Mouse (Mus musculus): ENCODE data around the gene Mucl3. TPM values are rescaled to one million over a fixed set of nuclear protein-coding genes. Genes with fewer than 3 reads are reported as not detected.

Gene Mucl3
- polyA plus RNA-seq, 1 experiment from 2014 or later = 0.29 TPM

DNA sequence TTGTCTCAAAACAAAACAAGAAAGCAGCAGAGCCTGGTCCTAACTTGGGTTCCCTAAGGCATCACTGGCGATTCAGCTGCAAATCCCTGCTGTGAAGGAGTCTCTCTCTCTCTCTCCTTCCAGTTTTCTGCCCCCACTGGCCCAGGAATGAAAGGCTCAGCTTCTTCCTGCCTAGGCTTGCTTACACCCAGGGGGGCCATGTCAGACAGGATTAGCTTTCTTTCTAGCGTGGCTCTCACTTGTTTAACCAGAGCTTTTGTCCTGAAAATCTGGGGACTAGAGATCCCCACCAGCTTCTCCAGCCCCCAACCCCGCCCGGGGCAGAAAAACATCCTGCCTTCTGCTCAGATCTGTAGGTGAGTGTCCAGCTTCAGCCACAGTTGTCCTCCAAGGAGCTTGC lies 55.1 kb downstream of the Mucl3 start:
- H3K27ac ChIP-seq (ENCODE audit: low read length) = no peak overlapping the region
- no peak for ATAC-seq (replicated peaks; ENCODE audit: extremely low read depth, insufficient read depth, low FRiP score)
- H3K36me3 ChIP-seq (ENCODE audit: control insufficient read depth, insufficient read depth) = no peaks in the 10 kb centered on the region
- no peak overlapping the region for H3K4me3 ChIP-seq (ENCODE audit: low read length)
- no peak overlapping the region for H3K9ac ChIP-seq (ENCODE audit: low read length)
- H3K4me1 ChIP-seq (ENCODE audit: control insufficient read depth, insufficient read depth, low read length) = no peaks in the 10 kb centered on the region
- no peak overlapping the region for H3K4me2 ChIP-seq (ENCODE audit: low read depth, low read length)
- no peaks in the 10 kb centered on the region for H3K9me3 ChIP-seq (replicated peaks; ENCODE audit: control insufficient read depth, low read length)
- H3K27me3 ChIP-seq (ENCODE audit: control insufficient read depth, insufficient read depth, low read length) = no peaks in the 10 kb centered on the region
- WGBS = 29% methylated on average over 4 of the region's 4 CpGs

DNA sequence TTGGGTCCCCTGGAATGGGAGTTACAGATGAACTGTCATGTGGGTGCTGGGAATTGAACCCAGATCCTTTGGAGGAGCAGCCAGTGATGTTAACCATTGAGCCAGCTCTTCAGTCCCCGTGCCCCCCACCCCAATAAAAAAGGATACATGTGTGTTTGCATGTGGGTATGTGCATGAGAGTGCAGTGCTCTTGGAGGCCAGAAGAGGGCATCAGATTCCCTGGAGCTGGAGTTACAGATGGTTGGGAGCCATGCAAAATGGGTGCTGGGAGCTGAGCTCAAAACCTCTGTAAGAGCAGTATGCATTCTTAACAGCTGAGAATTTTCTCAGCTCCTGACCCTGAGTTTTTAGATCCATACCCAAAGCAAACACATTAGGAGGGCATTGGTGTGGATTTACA lies 56.2 kb downstream of the Mucl3 start:
- H3K9me3 ChIP-seq (replicated peaks; ENCODE audit: control insufficient read depth, low read length) = no peaks in the 10 kb centered on the region
- ATAC-seq (replicated peaks; ENCODE audit: extremely low read depth, insufficient read depth, low FRiP score) = no peak

More for the DNA sequence above, 56.2 kb downstream of the Mucl3 start:
- Histone ChIP-seq H3K9ac (ENCODE audit: low read length) (no peak overlapping the region), H3K4me3 (ENCODE audit: low read length) (no peak overlapping the region), H3K36me3 (ENCODE audit: control insufficient read depth, insufficient read depth) (no peaks in the 10 kb centered on the region), H3K27me3 (ENCODE audit: control insufficient read depth, insufficient read depth, low read length) (no peaks in the 10 kb centered on the region), H3K4me2 (ENCODE audit: low read depth, low read length) (no peak overlapping the region), H3K27ac (ENCODE audit: low read length) (no peak overlapping the region), H3K4me1 (ENCODE audit: control insufficient read depth, insufficient read depth, low read length) (no peaks in the 10 kb centered on the region)
- WGBS = 76% methylated on average over 1 of the region's 1 CpGs

Other genes starting within 250 kb of the Mucl3 start
- 1.1 and 2.8 TPM in 2 replicates for gene H2-Q6, start 218.8 kb downstream of the Mucl3 start, polyA plus RNA-seq (2015; fragmentation: Nextera tagmentation; extraction: Ambion mirVana)
- gene H2-Q7, start 204.5 kb downstream of the Mucl3 start, polyA plus RNA-seq (2015; fragmentation: Nextera tagmentation; extraction: Ambion mirVana) = 3.7 and 5.9 TPM in 2 replicates
- gene H2-Q10, start 173.6 kb downstream of the Mucl3 start, polyA plus RNA-seq (2015; fragmentation: Nextera tagmentation; extraction: Ambion mirVana) = 0.55 and 0.58 TPM in 2 replicates
- not detected in 2 replicates for gene Pou5f1, start 137.7 kb downstream of the Mucl3 start, polyA plus RNA-seq (2015; fragmentation: Nextera tagmentation; extraction: Ambion mirVana)
- 59.5 and 60.3 TPM in 2 replicates for gene Tcf19, start 126.9 kb downstream of the Mucl3 start, polyA plus RNA-seq (2015; fragmentation: Nextera tagmentation; extraction: Ambion mirVana)
- gene Cchcr1, start 126.6 kb downstream of the Mucl3 start, polyA plus RNA-seq (2015; fragmentation: Nextera tagmentation; extraction: Ambion mirVana) = 15.7 and 15.9 TPM in 2 replicates
- 1.6 and 1.9 TPM in 2 replicates for gene Psors1c2, start 110.5 kb downstream of the Mucl3 start, polyA plus RNA-seq (2015; fragmentation: Nextera tagmentation; extraction: Ambion mirVana)
- 0.46 and 0.49 TPM in 2 replicates for gene Cdsn, start 91.6 kb downstream of the Mucl3 start, polyA plus RNA-seq (2015; fragmentation: Nextera tagmentation; extraction: Ambion mirVana)
- 0.11 and 0.14 TPM in 2 replicates for gene 2300002M23Rik, start 76.2 kb downstream of the Mucl3 start, polyA plus RNA-seq (2015; fragmentation: Nextera tagmentation; extraction: Ambion mirVana)
- 1.1 and 14.0 TPM in 2 replicates for gene Sfta2, start 42.1 kb downstream of the Mucl3 start, polyA plus RNA-seq (2015; fragmentation: Nextera tagmentation; extraction: Ambion mirVana)
- gene Gm9573, start 17.1 kb downstream of the Mucl3 start, polyA plus RNA-seq (2015; fragmentation: Nextera tagmentation; extraction: Ambion mirVana) = not detected in 2 replicates
- gene Vars2, start 23.9 kb upstream of the Mucl3 start, polyA plus RNA-seq (2015; fragmentation: Nextera tagmentation; extraction: Ambion mirVana) = 12.8 and 17.1 TPM in 2 replicates
- 29.6 and 30.8 TPM in 2 replicates for gene Gtf2h4, start 30.0 kb upstream of the Mucl3 start, polyA plus RNA-seq (2015; fragmentation: Nextera tagmentation; extraction: Ambion mirVana)
- gene Ddr1, start 60.9 kb upstream of the Mucl3 start, polyA plus RNA-seq (2015; fragmentation: Nextera tagmentation; extraction: Ambion mirVana) = 110 and 129 TPM in 2 replicates
- 60.9 and 62.6 TPM in 2 replicates for gene Ier3, start 178.0 kb upstream of the Mucl3 start, polyA plus RNA-seq (2015; fragmentation: Nextera tagmentation; extraction: Ambion mirVana)
- 119 and 134 TPM in 2 replicates for gene Flot1, start 179.5 kb upstream of the Mucl3 start, polyA plus RNA-seq (2015; fragmentation: Nextera tagmentation; extraction: Ambion mirVana)
- 634 and 654 TPM in 2 replicates for gene Tubb5, start 194.6 kb upstream of the Mucl3 start, polyA plus RNA-seq (2015; fragmentation: Nextera tagmentation; extraction: Ambion mirVana)
- 14.7 and 15.0 TPM in 2 replicates for gene Mdc1, start 197.8 kb upstream of the Mucl3 start, polyA plus RNA-seq (2015; fragmentation: Nextera tagmentation; extraction: Ambion mirVana)
- 45.9 and 46.9 TPM in 2 replicates for gene Nrm, start 217.6 kb upstream of the Mucl3 start, polyA plus RNA-seq (2015; fragmentation: Nextera tagmentation; extraction: Ambion mirVana)
- 19.6 and 20.1 TPM in 2 replicates for gene Ppp1r18, start 221.9 kb upstream of the Mucl3 start, polyA plus RNA-seq (2015; fragmentation: Nextera tagmentation; extraction: Ambion mirVana)
- 27.4 and 29.2 TPM in 2 replicates for gene Dhx16, start 236.1 kb upstream of the Mucl3 start, polyA plus RNA-seq (2015; fragmentation: Nextera tagmentation; extraction: Ambion mirVana)